Mouse (Mus musculus): ENCODE measurements around the gene Higd2a.
"Not testable (repeated sequence)": the region's sequence is repeated elsewhere in the genome, so short reads cannot be mapped to it uniquely, and the experiment has no call there.

Gene Higd2a

DNA sequence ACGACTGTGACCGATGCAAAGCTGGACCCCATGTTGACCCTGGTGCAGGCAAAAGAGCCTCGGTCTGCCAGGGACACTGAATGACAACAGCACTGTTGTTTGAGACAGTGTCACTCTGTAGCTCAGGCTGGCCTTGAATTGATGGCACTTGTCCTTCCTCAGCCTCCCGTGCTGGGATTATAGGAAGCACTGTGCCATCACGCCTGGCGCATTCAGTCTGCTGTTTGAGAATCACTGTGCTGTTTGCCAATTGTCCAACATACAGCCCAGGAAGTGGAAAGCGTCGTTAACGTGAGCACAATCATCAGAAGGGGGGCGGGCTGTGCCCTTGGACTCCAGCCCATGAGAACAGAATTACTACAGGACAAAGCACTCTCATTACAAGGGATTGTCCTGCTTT lies 7.9 kb upstream of the Higd2a start:
- DNase-seq (ENCODE audit: low spot score): no peak

DNA sequence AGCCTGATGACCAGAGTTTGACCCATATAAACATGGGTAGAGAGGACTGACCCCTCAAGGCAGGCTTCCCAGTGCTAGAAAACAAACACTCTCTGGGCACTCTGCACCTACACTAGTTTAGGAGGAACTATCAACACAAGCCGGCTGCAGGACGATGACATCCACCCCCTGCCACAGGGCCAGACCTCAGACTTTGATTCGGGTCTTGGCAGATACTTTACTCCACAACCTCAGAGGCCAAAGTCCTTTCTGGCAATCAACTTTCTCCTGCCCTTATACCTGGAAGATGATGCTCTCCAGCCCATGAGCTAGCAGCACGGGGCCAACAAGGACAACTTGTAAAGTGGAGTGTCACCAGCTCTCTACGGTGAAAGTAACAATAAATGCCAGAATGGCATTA lies 7.1 kb upstream of the Higd2a start:
- no peak for DNase-seq (ENCODE audit: low spot score)

DNA sequence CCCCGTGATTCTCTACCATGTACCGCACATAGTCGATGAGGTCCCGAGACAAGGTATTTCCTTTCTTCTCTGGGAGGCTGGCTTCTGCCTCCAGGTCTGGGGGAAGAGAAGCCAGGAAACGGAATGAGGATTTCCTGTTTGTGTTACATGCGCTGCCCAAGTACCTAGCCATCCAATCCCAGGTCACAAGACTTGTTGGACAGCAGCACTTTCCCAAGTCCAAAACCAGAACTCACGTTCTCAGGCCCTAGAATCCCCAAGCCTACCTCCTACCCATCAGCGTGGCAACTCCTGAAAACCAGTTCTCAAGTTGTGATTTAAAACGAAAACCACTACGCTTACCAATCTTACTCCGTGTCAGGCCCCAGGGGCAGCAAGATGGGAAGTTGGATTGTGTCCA lies 4.2 kb upstream of the Higd2a start:
- DNase-seq (ENCODE audit: low spot score): no peak

DNA sequence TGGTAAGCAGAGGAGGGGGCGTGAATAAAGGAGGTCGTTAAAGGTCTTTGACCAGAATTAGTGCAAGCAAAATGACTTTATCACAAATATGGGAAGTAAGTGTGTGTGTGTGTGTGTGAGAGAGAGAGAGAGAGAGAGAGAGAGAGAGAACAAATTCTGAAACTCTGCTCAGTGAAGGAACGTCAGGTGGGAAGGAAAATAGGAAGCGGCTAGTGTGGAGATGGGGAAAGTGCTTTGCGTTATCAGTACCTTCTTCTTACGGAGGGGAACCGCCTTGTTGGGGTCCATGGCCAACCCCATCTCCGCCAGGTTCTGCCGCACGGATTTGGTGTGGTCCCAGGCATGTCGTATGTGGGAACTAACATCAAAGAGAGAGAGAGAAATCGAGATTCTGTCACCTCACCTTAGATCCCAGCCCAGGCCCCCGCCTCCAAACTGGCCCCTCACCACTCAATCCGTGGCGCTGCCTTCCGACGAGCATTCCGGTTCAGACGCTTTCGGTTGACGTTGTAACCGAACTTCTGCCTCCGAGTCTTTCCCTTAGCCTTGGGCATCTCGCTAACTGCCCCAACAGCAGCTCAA lies 502 bp upstream of the Higd2a start:
- no peak for DNase-seq (ENCODE audit: low spot score)

DNA sequence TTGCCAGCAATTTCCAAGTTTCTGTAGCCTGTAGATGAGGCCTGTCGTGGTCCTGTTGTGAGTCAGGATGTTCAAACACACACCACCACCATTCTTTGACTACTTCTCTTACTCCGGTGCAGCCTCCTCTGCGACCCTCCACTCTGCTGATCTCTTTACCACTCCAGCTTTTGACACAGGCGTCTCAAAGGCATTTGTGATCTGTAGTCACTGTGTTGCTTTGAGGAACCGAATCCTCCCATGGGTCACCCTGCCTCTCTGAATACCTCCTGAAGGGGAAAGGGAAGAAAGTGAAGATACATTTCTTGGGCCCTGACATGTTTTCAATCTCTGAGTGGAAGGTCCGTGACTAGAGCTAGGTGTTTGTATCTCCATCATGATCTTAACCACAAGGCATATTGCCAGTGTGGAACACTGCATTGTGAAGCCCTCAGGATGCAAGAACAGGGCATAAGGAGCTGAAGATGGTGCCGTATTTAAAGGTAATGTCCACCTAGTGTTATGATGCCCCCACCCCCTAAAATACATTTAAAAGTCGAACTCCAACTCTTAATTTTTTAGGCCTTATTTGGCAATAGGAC lies 1.9 kb downstream of the Higd2a start:
- no peak for DNase-seq (ENCODE audit: low spot score)

DNA sequence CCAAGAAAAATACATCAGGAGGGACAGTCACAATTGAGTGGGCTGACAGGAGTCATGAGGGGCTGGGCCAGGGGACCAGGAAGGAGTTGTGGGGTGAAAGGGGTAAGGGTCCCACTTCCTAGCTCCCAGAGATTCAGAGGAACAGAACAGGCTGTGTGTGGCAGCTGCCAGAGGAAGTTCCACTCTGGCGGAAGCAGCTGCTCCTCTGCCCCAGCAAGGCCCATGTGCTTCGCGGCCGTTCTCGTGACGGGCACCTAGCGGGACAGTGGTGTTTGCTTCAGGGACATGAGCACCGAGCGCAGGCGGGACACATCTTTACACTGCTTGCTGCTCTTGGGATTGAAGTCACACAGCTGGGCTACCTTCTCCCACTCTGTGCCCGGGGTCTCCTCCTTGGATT lies 3.6 kb downstream of the Higd2a start:
- no peak for DNase-seq (ENCODE audit: low spot score)

DNA sequence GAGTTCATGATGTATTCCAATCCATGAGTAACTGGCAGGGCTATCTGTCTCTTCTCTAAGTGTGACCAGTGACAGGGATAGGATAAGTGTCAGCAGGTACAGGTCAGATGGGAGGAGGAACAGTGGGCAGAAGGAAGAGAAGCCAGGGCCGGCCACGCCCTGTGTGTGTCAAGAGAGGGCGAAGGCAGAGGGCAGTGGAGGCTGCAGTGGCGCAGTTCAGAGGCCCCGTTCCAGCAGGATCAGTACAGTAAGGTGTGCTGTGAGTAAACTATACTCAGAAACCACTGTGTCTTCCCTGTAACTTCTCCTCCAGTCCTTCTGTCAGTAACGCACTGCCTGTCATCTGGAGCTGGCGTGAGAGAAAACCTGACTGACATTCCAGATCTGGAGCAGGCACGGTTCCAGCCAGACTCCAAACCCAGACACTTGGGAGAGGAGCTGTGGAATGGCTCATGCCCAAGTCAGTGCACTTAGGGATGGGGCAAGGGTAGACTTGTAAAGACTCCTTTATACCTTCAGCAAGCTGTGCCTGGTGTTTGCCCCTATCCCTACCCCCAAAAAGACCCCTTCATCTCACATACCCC lies 6.2 kb downstream of the Higd2a start:
- DNase-seq (ENCODE audit: low spot score): peak; percentile 61

DNA sequence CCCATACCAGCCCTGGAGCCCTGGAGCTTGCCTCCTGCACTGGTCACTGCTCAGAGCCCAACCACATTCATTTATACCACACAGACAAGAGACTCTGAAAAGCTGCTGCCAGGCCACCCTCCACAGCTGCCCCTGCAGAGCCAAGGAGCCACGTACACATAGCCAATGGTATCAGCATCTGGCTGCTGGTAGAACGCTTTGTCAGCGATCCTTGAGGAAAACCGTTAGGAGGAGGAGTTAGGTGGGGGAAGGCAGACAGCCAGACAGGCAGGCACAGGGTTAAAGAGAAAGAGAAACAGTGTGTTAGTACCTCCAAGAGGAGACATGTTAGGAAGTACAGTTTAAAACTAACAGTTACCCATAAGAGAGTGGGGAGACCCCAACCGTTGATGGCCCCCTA lies 6.9 kb downstream of the Higd2a start:
- DNase-seq (ENCODE audit: low spot score): no peak

DNA sequence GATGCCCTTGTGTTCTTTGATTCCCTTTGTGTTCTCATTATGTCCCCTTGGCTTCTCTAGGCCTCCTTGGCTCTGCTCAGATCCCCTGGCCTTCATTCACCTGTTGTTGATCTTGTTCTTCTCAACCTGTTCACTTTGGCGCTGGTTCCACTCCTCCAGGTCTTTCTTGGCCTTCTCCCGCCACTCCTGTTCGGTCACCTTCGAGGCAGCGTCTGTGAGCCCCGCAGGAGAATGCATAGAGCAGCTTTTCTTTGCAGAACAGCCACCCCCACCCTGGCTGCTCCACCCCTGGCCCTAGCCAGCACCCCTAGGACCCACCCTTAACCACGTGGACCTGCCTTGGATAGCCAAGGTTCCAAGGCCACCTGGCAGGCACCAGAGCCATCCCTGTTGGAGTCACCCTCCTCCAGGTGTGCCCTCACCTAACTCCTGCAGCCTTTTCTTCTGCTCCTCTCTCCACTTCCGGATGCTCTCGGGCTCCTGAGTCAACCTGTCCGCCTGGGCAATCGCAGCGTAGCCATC lies 8.7 kb downstream of the Higd2a start:
- no peak for DNase-seq (ENCODE audit: low spot score)

DNA sequence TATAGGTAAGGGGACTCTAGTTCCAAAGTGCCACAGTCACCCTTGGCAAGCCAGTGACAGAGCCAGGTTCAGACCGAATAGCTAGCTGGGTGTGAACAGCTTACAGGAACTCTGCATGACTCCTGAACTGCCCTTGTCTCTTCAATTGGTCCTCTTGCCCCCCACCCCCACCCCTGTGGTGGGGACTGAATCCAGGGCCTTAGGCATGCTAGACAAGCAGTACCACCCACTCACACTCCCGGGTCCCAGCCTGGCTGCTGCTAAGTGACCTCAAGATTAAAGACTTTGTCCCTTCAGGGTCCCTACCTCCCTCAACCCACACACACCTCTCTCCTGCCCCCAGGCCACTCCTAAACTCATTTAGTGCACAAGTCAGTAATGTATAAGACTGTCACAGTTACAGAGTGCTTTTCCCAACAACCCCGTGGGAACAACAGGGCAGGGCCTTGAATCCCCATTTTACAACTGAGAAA lies 12.7 kb downstream of the Higd2a start:
- DNase-seq (ENCODE audit: low spot score): no peak

DNA sequence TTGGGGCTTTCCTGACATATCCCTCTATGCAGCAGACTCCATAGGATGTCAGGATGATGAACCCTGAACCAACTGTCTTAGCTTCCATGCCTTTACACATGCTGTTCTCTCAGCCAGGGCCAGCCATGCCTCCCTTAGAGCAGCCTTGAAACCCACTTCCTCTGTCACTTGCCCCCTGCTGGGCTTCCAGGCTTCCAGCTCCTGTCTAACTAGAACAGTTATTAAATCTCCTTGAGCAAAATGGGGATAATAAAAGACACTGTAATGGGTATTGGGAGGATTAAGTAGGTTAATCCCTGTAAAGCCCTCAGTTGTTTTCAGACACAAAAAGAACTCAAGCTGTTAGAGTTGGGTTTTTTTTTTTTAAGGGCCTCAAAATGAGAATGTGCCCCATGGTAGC lies 13.5 kb downstream of the Higd2a start:
- no peak for DNase-seq (ENCODE audit: low spot score)

DNA sequence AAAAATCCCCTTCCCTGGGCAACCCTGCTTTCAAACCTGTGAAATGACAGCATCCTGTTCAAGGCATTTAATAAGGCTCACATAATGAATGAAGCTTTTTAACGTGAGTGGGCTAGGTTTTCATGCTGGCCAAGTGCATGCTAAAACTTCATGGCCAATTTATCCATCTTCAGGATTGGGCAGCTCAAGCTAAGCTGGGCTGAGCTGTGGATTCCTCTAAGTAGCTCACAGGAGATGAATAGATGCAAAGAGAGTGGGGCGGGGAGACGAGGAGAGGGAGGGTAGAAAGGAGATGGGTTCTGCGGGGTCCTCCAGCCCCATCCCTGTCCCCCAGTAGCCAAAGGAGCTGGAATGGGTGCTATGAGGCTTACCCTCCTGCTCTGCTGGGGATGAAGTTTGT lies 14.2 kb downstream of the Higd2a start:
- DNase-seq (ENCODE audit: low spot score): no peak

DNA sequence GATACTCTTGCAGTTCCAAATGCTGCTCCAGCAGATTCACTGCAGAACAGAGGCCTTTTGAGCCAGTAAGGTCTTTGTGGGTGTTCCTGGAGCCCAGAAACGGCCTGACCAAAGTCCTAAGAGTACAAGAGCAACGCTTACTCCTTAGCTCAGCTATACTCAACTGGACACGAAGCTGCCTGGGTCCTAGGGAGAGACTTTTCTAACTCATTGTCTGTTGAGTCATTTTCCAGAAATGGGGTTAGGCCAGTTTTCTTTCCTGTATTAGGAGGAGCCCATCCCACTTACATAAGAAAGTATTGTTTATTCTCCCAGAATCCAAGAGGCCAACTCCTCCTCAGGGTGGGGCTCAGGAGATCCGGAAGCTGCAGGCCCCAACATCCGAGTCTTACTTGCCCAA lies 15.4 kb downstream of the Higd2a start:
- peak; percentile 27 for DNase-seq (ENCODE audit: low spot score)

DNA sequence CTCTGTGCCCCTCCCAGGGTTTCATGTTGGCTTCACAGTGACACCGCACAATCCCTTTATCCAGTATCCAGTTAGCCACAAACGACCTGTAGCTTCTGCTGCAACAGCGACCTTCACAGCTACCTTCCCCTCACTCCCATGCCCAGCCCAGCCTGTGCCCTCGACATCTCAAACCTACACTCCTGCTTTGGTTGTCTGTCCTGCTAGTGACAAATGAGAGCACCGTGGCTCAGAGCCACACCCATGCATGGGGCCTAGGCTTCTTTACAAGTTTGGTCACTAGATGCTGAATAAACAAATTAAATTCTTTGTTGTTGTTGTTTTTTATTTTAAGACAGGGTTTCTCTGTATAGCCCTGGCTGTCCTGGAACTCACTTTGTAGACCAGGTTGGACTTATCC lies 17.2 kb downstream of the Higd2a start:
- DNase-seq (ENCODE audit: low spot score): no peak

DNA sequence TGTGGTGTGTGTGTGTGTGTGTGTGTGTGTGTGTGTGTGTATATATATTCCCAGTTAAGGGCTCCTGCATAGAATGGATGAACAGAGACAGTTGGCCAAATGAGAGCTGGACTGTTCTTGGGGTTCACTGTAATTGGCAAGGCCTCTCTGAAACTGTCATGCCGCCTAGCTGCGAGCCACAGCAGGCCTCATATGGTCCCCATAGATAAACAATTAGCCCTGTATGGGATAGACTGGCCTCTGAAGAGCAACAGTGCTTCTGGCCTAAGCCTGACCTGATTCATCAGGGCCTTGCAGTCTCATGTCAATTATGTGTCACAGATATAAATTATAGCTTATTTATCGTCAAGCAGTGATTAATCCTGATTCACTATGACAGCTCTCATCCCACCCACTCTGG lies 18.0 kb downstream of the Higd2a start:
- DNase-seq (ENCODE audit: low spot score): no peak

DNA sequence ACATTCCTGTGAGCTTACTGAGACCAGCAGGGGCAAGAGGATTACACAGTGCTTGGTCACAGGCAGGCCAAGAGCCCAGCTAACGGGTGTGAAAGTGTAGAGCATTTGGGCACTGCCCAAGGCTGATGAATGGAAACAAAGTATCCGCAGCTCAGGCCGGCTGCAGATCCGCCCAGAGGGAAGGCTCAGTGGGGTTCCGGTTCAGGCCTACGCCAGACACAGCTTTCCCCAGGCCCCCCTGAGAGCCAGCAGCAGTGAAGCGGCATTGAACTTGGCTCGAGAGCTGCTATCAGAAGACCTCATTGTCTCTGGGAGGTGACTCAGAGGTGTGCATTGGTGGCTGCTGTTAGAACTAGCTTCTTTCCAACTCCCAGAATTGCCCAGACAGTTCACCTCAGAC lies 18.7 kb downstream of the Higd2a start:
- DNase-seq (ENCODE audit: low spot score): peak; percentile 37

DNA sequence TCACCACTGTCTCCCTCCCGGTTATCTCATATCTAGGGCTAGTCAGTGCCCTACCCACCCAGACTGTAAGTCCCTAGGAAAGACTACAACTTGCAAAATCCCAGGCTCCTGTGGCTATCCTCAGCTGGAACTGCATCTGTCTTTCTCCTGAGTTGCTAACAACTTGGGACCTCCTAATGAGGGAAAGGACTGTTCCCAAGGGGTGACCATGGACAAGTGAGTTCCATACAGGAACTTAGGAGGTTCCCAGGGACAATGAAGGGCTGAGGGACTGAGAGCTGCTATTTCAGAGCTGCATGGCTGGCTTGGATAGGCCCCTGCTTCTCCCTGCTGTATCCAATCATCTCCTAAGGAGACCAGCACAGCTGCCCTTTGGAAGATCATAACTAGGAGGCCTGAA lies 19.3 kb downstream of the Higd2a start:
- no peak for DNase-seq (ENCODE audit: low spot score)

DNA sequence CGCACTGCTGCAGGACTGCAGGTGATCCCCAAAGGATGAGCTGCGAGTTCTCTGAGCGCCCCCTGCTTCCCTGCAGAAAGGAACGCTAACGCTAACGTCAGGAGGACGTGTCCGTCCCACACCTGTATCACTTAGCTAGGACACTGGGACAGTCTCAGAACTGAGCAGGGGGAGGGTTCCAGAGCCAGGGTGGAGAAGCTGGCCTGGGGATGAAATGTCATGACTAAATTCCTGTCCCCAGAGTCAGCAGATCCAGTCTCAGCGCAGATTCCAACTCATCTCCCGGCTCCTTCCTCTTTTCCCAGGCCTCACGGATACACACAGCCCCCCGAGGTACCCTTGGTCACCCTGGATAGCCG lies 20.6 kb downstream of the Higd2a start:
- no peak for DNase-seq (ENCODE audit: low spot score)

DNA sequence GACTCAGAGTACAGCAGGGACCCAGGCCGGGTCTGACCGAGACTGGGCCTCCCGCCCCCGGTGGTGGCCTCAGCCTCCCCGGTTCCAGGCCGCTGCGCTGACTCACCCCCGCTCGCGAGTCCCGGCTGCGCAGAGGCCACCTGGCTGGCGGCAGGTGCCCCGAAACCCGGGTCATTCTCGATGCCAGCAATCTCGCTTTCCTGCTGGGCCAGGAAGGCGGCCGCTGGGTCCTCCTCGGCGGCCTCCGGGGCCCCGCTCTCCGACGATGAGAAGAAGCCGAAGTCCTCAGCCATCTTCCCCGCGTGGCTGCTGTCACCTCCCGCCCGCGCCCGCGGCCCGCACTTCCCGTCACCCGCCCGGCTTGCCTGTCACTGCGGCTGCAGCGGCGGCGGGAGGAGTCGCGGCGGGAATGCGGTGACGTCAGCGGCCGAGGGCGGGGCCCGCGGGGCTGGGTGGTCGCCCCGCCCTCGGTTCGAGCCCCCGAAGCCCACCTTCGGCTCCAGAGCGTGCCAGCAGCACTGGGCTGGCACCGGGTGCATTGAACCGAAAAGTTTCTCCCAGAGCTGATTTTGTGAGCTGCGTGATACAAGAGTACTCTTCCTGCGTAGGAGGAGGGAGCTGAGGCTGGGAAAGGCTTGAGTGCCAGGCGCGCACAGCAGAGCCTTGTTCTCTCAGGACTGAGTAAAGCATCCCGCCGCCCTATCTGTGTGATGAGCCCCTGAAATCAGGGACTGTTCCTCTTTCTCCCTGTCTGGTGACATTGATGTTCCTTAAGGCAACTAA lies 21.2 kb downstream of the Higd2a start, which contains the start of gene Cltb:
Cltb (minus strand) TSS at position 373 of the 783 bp plus-strand sequence.
- peak; percentile 63 for DNase-seq (ENCODE audit: low spot score)

DNA sequence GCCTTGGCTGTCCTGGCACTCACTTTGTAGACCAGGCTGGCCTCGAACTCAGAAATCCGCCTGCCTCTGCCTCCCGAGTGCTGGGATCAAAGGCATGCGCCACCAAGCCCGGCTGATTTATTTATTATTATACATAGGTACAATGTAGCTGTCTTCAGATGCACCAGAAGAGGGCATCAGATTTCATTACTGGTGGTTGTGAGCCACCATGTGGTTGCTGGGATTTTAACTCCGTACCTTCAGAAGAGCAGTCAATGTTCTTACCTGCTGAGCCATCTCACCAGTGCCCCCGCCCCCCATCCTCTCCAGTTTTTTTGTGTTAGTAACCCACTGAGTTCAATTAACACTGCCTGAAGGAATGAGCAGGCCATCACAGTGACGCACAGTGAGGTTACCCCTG lies 23.1 kb downstream of the Higd2a start:
- DNase-seq (ENCODE audit: low spot score): not testable (repeated sequence)

DNA sequence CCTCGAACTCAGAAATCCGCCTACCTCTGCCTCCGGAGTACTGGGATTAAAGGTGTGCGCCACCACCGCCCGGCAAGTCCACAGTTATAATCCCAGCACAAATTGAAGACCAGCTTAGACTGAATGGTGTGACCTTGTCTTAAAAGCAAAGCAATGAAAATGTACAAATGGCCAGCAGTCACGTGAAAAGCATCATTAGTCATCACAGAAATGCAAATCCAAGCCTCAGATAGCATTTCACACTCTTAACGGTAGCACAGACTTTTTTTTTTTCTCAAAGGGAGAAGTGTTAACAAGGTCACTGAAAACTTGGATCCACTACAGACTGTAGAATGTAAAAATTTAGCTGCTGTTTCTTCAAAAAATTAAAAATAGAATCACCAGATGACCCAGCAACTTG lies 26.3 kb downstream of the Higd2a start:
- no peak for DNase-seq (ENCODE audit: low spot score)

DNA sequence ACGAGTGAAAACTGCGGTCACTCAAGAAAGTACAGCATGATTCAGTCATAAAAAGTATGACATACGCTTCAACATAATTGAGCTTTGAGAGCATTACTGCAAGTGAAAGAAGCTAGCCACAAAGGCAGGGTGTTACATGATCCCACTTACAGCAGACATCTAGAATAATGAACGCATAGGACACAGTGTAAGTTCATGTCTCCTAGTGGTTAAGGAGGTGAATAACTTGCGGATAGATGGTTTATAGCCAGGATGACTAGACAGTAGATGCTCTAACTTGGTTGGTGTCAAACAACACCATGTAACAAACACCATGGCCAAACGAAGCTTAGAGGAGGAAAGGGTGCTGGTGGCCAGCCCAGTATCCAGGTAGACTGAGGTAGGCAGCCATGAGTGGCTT lies 27.0 kb downstream of the Higd2a start:
- DNase-seq (ENCODE audit: low spot score): no peak
